Mouse (Mus musculus): ENCODE measurements at regions not wholly inside any gene's neighbourhood (a gene's known extent, or its start where the extent isn't known, plus 50 kb on each side); places are given as distances from the start of the nearest gene placed in this dataset.

DNA sequence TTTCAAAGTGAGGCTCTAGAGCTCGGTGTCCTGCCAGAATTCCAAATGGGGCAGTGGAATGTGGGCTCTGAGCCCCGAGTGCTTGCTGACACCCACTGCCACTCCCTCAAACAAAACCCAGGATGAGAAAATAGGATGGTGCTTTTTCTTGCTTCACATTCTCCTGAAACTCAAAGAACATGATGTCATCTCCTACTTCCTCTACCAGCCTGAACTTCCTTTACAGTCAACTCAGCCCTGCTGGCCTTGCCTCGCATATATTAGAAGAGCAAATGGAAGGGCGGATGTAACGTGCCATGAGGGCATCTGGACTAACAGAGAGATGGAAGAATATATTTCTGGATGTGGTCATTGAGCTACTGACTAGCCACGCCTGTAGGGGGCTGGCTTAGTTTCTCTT, 309.6 kb downstream of the Rbm26 start:
- ATAC-seq, result no peak
- Histone ChIP-seq H3K4me2 (ENCODE audit: low read length) (no peak overlapping the region), H3K27me3 (replicated peaks; ENCODE audit: control insufficient read depth, insufficient read depth, low read length) (no peaks in the 10 kb centered on the region), H3K9ac (ENCODE audit: low read length) (no peak overlapping the region), H3K27ac (ENCODE audit: low read depth, low read length) (no peak overlapping the region), H3K9me3 (replicated peaks; ENCODE audit: control insufficient read depth, low read length) (no peaks in the 10 kb centered on the region), H3K4me3 (ENCODE audit: low read depth, low read length) (no peak overlapping the region), H3K36me3 (ENCODE audit: control insufficient read depth, insufficient read depth, low read length) (no peaks in the 10 kb centered on the region), H3K4me1 (ENCODE audit: control insufficient read depth, insufficient read depth, low read length) (no peaks in the 10 kb centered on the region)
- DNase-seq (ENCODE audit: low spot score), result no peak
- 81% methylated on average over 6 of the region's 6 CpGs for WGBS

- Histone ChIP-seq H3K27ac (ENCODE audit: low read depth, low read length) (no peak overlapping the region), H3K27me3 (replicated peaks; ENCODE audit: control insufficient read depth, insufficient read depth, low read length) (no peaks in the 10 kb centered on the region), H3K9me3 (replicated peaks; ENCODE audit: control insufficient read depth, low read length) (no peaks in the 10 kb centered on the region), H3K4me2 (ENCODE audit: low read length) (no peak overlapping the region), H3K4me3 (ENCODE audit: low read depth, low read length) (no peak overlapping the region), H3K36me3 (ENCODE audit: control insufficient read depth, insufficient read depth, low read length) (no peaks in the 10 kb centered on the region), H3K9ac (ENCODE audit: low read length) (no peak overlapping the region), H3K4me1 (ENCODE audit: control insufficient read depth, insufficient read depth, low read length) (no peaks in the 10 kb centered on the region)
- DNase-seq (ENCODE audit: low spot score) (peak; percentile 56), ATAC-seq (no peak)
- 37% methylated on average over 9 of the region's 9 CpGs for WGBS
These were observed 313.2 kb downstream of the Rbm26 start for GRCm38 (mm10) chr14:104863881-104864280.

DNA sequence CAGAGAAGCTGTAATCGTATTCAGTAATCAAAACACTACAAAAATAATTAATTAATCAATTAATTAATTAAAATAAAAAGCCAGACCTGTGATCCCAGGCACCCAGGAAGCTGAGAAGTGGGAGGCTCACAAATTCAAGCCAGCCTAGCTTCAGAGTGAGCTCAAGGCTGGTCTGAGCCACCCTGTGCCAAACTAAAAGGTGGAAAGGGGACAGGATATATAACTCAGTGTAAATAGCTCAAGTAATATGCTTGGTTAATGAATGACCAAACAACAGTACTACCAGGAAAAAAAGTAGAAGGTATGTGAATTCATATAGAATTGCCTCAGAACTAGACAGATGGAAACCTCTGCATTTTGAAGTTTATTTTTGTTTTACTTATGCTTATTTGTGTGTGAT, 321.2 kb downstream of the Rbm26 start:
- H3K36me3 ChIP-seq (ENCODE audit: control insufficient read depth, insufficient read depth, low read length), result no peaks in the 10 kb centered on the region
- no peaks in the 10 kb centered on the region for H3K4me1 ChIP-seq (ENCODE audit: control insufficient read depth, insufficient read depth, low read length)
- H3K9me3 ChIP-seq (replicated peaks; ENCODE audit: control insufficient read depth, low read length), result no peaks in the 10 kb centered on the region
- H3K27ac ChIP-seq (ENCODE audit: low read depth, low read length), result no peak overlapping the region
- H3K4me3 ChIP-seq (ENCODE audit: low read depth, low read length), result no peak overlapping the region
- no peak overlapping the region for H3K9ac ChIP-seq (ENCODE audit: low read length)
- ATAC-seq (no peak), DNase-seq (ENCODE audit: low spot score) (no peak)
- WGBS, result 64% methylated on average over 1 of the region's 1 CpGs
- H3K4me2 ChIP-seq (ENCODE audit: low read length), result no peak overlapping the region
- H3K27me3 ChIP-seq (replicated peaks; ENCODE audit: control insufficient read depth, insufficient read depth, low read length), result no peaks in the 10 kb centered on the region

DNA sequence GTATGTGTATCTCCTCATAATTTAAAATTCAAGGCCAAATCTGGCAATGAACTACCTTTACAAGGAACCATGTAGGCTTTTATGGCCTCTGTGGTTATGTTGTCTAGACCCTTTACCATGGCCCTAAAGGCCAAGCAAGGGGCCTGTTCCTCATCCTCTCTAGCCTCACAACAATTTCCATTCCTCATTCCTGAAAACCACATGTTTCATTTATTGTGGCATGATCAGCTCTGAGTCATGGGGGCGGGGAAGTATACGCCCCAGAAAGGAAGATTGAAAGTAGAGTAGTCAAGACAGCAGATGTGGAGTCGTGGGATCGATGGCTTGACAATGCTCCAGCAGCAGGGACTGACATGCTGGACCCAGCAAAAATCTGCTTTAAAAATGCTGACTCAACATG, 326.8 kb upstream of the Rnf219 start:
- Histone ChIP-seq H3K36me3 (ENCODE audit: control insufficient read depth, insufficient read depth, low read length) (no peaks in the 10 kb centered on the region), H3K4me3 (ENCODE audit: low read depth, low read length) (no peak overlapping the region), H3K9ac (ENCODE audit: low read length) (no peak overlapping the region), H3K9me3 (replicated peaks; ENCODE audit: control insufficient read depth, low read length) (no peaks in the 10 kb centered on the region), H3K27ac (ENCODE audit: low read depth, low read length) (no peak overlapping the region), H3K4me1 (ENCODE audit: control insufficient read depth, insufficient read depth, low read length) (no peaks in the 10 kb centered on the region), H3K27me3 (replicated peaks; ENCODE audit: control insufficient read depth, insufficient read depth, low read length) (no peaks in the 10 kb centered on the region), H3K4me2 (ENCODE audit: low read length) (no peak overlapping the region)
- no peak for ATAC-seq
- DNase-seq (ENCODE audit: low spot score), result no peak
- WGBS, result 93% methylated on average over 4 of the region's 4 CpGs

DNA sequence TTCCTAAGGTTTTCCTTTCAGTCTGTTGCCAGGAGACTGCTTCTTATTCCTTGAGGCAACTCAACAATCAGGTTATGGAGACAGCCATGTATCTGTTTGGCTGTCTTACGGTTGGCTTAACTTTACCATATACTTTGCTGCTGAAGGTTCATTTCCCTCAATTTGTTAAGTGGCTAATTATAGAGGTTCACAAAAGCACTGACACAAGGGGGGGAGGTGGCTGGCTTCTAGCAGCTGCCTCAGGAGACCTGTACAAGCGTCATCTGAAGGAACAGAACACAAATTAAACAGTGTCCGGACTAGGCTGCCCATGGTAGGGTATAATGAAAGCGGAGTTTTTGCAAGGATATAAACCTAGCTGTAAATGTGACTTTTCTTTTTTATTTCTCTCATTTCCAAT, 305.0 kb upstream of the Rnf219 start:
- no peak overlapping the region for H3K27ac ChIP-seq (ENCODE audit: low read depth, low read length)
- H3K9me3 ChIP-seq (replicated peaks; ENCODE audit: control insufficient read depth, low read length), result no peaks in the 10 kb centered on the region
- no peaks in the 10 kb centered on the region for H3K27me3 ChIP-seq (replicated peaks; ENCODE audit: control insufficient read depth, insufficient read depth, low read length)
- WGBS, result 13% methylated on average over 4 of the region's 4 CpGs
- DNase-seq (ENCODE audit: low spot score) (peak; percentile 20), ATAC-seq (0 out of 2 replicates have a peak, but pooled peaks have one; percentile 40)
- no peak overlapping the region for H3K4me3 ChIP-seq (ENCODE audit: low read depth, low read length)
- H3K9ac ChIP-seq (ENCODE audit: low read length), result no peak overlapping the region
- no peak overlapping the region for H3K4me2 ChIP-seq (ENCODE audit: low read length)
- H3K4me1 ChIP-seq (ENCODE audit: control insufficient read depth, insufficient read depth, low read length), result peaks cover 4% of the 10 kb centered on the region; the same call in 1 of the 2 replicates
- no peaks in the 10 kb centered on the region for H3K36me3 ChIP-seq (ENCODE audit: control insufficient read depth, insufficient read depth, low read length)

- Histone ChIP-seq H3K4me3 (ENCODE audit: low read depth, low read length) (no peak overlapping the region), H3K27me3 (replicated peaks; ENCODE audit: control insufficient read depth, insufficient read depth, low read length) (no peaks in the 10 kb centered on the region; the same call in 1 of the 2 replicates), H3K4me2 (ENCODE audit: low read length) (no peak overlapping the region), H3K9ac (ENCODE audit: low read length) (no peak overlapping the region), H3K27ac (ENCODE audit: low read depth, low read length) (no peak overlapping the region), H3K9me3 (replicated peaks; ENCODE audit: control insufficient read depth, low read length) (no peaks in the 10 kb centered on the region), H3K4me1 (ENCODE audit: control insufficient read depth, insufficient read depth, low read length) (peaks cover 12% of the 10 kb centered on the region), H3K36me3 (ENCODE audit: control insufficient read depth, insufficient read depth, low read length) (no peaks in the 10 kb centered on the region)
- 56% methylated on average over 1 of the region's 1 CpGs for WGBS
- DNase-seq (ENCODE audit: low spot score), result peak; percentile 29
- ATAC-seq, result no peak
These were observed 302.5 kb upstream of the Rnf219 start for GRCm38 (mm10) chr14:104824926-104825325.

DNA sequence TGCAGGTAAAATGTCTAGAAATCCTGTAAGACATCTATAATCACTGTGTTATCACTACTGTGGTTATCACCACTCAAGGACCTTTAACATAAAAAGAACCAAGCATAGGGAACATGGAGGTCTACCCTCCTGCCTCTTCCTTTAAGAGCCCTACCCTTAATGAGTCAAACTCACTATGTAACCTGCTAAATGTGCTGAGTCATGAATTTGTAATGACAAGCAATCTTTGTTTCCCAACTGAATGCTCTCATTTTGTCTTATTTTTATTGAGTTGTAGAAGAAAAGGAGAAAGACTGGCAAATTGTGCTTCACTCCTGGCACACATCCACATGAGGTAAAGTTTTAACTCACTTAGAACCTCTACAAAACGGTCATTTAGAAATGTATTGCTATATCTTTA, 301.8 kb upstream of the Rnf219 start:
- Histone ChIP-seq H3K4me2 (ENCODE audit: low read length) (no peak overlapping the region), H3K36me3 (ENCODE audit: control insufficient read depth, insufficient read depth, low read length) (no peaks in the 10 kb centered on the region), H3K4me3 (ENCODE audit: low read depth, low read length) (no peak overlapping the region), H3K4me1 (ENCODE audit: control insufficient read depth, insufficient read depth, low read length) (peaks cover 13% of the 10 kb centered on the region), H3K9me3 (replicated peaks; ENCODE audit: control insufficient read depth, low read length) (no peaks in the 10 kb centered on the region), H3K27ac (ENCODE audit: low read depth, low read length) (no peak overlapping the region), H3K9ac (ENCODE audit: low read length) (no peak overlapping the region), H3K27me3 (replicated peaks; ENCODE audit: control insufficient read depth, insufficient read depth, low read length) (no peaks in the 10 kb centered on the region; the same call in 1 of the 2 replicates)
- 73% methylated on average over 1 of the region's 1 CpGs for WGBS
- DNase-seq (ENCODE audit: low spot score) (no peak), ATAC-seq (no peak)

DNA sequence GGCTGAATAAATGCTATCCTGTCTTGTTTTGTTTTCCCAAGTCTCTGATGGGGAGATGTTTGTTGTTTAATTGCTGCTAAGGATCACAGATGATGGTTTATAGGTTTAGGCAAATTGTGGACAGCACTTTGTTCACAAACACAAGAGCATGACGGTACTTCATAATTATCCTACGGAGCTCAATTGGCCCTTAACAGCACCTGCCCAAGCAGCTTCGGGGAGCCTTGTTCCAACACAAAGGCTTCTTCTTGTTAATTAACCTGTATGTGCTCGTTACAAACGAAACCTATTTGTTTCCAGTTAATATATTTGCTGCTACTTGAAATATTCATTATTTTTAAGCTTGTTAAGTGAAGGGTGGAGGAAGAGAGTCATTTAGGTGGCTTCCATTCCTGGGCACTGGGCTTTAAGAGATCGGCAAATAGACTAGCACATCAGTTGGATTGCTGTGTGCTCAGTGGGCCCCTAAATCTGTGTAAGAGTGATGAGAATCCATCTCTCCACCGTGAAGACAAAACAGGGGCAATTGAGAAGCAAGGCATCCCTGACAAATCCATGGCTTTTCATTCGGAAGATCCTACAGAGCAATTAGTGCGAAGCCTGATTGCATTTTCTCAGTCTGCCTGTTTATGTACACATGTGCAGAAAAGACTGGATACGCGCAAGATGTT, 299.6 kb upstream of the Rnf219 start:
- H3K4me3 ChIP-seq (ENCODE audit: low read depth, low read length), result no peak overlapping the region
- no peaks in the 10 kb centered on the region; the same call in 1 of the 2 replicates for H3K27me3 ChIP-seq (replicated peaks; ENCODE audit: control insufficient read depth, insufficient read depth, low read length)
- ATAC-seq, result no peak
- H3K36me3 ChIP-seq (ENCODE audit: control insufficient read depth, insufficient read depth, low read length), result no peaks in the 10 kb centered on the region
- DNase-seq (ENCODE audit: low spot score), result peak; percentile 43
- no peak overlapping the region for H3K4me2 ChIP-seq (ENCODE audit: low read length)
- no peaks in the 10 kb centered on the region for H3K9me3 ChIP-seq (replicated peaks; ENCODE audit: control insufficient read depth, low read length)
- no peak overlapping the region for H3K27ac ChIP-seq (ENCODE audit: low read depth, low read length)
- WGBS, result 13% methylated on average over 11 of the region's 11 CpGs
- no peak overlapping the region for H3K9ac ChIP-seq (ENCODE audit: low read length)
- H3K4me1 ChIP-seq (ENCODE audit: control insufficient read depth, insufficient read depth, low read length), result peaks cover 11% of the 10 kb centered on the region

GRCm38 (mm10) chr14:104819106-104819505, 296.7 kb upstream of the Rnf219 start:
- WGBS, result 53% methylated on average over 4 of the region's 4 CpGs
- peak; percentile 59 for DNase-seq (ENCODE audit: low spot score)
- no peak overlapping the region for H3K27ac ChIP-seq (ENCODE audit: low read depth, low read length)

More at GRCm38 (mm10) chr14:104819106-104819505, 296.7 kb upstream of the Rnf219 start:
- Histone ChIP-seq H3K27me3 (replicated peaks; ENCODE audit: control insufficient read depth, insufficient read depth, low read length) (peaks cover 10% of the 10 kb centered on the region; the same call in 1 of the 2 replicates), H3K4me1 (ENCODE audit: control insufficient read depth, insufficient read depth, low read length) (peaks cover 11% of the 10 kb centered on the region), H3K4me3 (ENCODE audit: low read depth, low read length) (no peak overlapping the region), H3K36me3 (ENCODE audit: control insufficient read depth, insufficient read depth, low read length) (no peaks in the 10 kb centered on the region), H3K4me2 (ENCODE audit: low read length) (no peak overlapping the region), H3K9me3 (replicated peaks; ENCODE audit: control insufficient read depth, low read length) (no peaks in the 10 kb centered on the region), H3K9ac (ENCODE audit: low read length) (no peak overlapping the region)
- ATAC-seq, result no peak
